Mouse (Mus musculus) Muller cell, postnatal 12 days (primary cell): ENCODE results near the gene Emcn.

Experiments used
- DNase-seq: peaks from one replicate; pipeline ENCODE4 v3.0.0-alpha.2; 2015; ENCODE audit errors: inconsistent ontology term

Emcn gene

GRCm38 (mm10) chr3:137415451-137416086 is 74.7 kb downstream of the Emcn start:
- peak; percentile 74 for DNase-seq

DNA sequence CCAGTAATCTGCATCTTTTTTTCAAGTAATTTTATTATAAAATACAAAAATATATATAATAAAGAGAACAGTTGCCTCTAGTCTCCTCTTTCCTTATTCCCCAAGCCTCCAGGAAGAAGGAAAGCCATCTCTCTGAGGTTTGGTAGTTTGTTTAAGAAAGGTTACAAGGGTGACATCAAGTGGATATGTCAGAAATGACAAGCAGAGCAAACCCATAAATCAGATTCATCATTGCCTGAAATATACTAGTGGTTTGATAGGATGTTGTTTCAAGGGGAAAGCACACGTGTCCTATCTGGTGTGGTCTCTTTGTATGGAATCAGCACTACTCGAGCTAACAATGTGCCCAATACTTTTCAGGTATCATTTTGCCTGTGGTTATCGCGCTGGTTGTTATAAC is 77.8 kb downstream of the Emcn start:
- peak; percentile 64 for DNase-seq

- DNase-seq, result no peak
These were observed 88.6 kb downstream of the Emcn start for GRCm38 (mm10) chr3:137429516-137429915.

GRCm38 (mm10) chr3:137464902-137465629 is 124.2 kb downstream of the Emcn start:
- DNase-seq, result no peak

DNA sequence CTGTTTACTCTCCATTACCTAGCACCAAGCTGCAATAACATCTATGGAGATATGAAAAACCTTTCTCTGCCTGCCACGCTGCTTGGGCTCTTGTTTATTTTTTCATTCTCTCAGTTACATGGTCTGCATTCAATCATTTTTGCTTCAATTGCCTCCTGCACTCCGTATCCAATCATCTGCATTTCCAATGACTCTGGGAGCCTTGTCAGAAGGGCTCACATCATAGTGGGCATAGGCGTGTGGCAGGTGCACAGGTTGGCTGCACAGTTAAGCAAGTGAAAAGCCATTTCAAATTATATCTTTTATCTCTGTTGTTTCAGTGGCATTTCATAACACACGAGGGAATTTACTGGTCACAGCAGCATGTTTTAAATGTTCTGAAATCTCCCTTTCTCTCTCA is 125.1 kb downstream of the Emcn start:
- no peak for DNase-seq

- no peak for DNase-seq
These were observed 125.9 kb downstream of the Emcn start for GRCm38 (mm10) chr3:137466766-137467165.

DNA sequence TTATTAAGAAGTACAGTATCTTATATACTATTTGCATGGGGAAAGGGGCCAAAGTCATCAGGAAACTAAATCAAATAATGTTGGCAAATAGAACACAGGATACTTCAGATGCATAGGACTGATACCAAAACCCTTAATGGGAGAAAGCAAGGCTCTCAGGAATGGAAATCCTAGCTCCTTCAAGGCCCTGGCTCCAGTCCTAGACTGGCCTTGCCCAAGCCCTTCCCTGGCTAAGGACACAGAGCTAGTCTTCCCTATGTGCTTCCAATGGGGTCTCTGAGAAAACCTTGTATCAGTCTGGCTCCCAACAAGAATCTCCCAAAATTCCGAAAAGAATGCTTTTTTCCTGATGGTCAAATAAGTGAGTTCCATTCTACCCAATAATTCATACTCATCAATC is 126.5 kb downstream of the Emcn start:
- DNase-seq, result no peak

DNA sequence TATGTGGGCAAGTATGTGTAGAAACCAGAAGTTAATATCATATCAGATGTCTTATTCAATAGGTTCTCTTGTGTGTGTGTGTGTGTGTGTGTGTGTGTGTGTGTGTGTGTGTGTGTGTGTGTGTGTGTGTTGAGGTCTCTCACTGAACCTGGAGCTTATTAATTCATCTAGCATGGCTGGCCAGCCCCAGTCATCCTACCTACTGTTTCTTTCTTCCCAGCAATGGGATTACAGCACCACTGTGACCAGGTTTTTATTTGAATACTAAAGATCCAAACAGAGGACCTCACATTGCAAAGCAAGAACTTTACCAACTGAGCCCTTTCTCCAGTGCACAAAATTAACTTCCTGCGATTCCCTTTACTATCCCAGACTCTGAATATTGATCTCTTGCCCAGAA is 131.3 kb downstream of the Emcn start:
- no peak for DNase-seq

DNA sequence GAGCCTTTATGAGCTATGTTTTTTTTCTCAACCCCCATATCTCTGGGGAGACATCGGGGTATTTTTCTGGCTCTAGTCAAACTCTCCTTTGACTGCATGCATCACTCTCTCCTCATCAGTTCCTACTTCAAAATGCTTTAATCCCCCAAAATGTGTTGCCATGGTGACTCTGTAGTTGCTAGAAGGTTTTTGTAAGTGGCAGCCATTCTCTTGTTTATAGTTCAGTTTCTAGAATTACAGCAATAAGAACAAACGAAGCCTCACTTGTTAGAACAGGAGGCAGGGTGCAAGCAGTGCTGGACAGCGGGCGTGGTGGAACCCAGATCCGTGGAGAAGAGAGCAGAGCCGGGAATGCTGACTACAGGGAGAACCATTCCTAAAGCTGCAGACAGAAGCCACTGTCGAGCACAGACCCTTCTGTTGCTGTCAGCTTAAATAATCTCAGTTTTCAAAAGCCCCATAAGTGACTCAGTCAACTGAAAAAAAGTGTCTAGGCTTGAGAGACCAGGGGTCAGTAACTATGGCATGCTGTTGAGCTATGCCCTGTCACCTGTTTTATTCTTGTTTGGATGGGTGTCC is 139.0 kb downstream of the Emcn start:
- no peak for DNase-seq

GRCm38 (mm10) chr3:137481157-137481556 is 140.3 kb downstream of the Emcn start:
- no peak for DNase-seq
